In genomic region chr12:108287011-108287410, GRCm38 (mm10) we compare ENCODE assay signal across 25 mouse cellular contexts. TPM values are rescaled to one million over a fixed set of nuclear protein-coding genes. Genes with fewer than 3 reads are reported as not detected.
DNase-seq lines count a peak whose midpoint lies in the region; ATAC-seq lines count a peak whose summit lies in the region.
"Had no signal": no experiment of that assay in that cellular context is flagged by ENCODE, and none has a peak within 500 bp of the region (broad histone marks: within the 10 kb centered on the region; RNA-seq: fewer than 3 reads in every experiment).

No protein-coding gene starts in this region.

- H3K27ac ChIP-seq in hindbrain, embryonic 10.5 days, result peak overlapping the region; percentile 35; the same call in 1 of the 2 replicates
- no peak overlapping the region for H3K27ac ChIP-seq in hindbrain, embryonic 14.5 days
- H3K27ac ChIP-seq in intestine, embryonic 16.5 days (ENCODE audit: low read length), result no peak overlapping the region
- H3K27ac ChIP-seq: embryonic facial prominence, embryonic 15.5 days; gastrocnemius, adult 2 months; hindbrain, postnatal 0 days had no signal

- H3K36me3 ChIP-seq in hindbrain, embryonic 10.5 days, result no peaks in the 10 kb centered on the region
- no peaks in the 10 kb centered on the region for H3K36me3 ChIP-seq in hindbrain, embryonic 14.5 days (replicated peaks; ENCODE audit: control insufficient read depth, insufficient read depth)
- H3K36me3 ChIP-seq in intestine, embryonic 16.5 days (ENCODE audit: control insufficient read depth, insufficient read depth, low read length), result no peaks in the 10 kb centered on the region
- H3K36me3 ChIP-seq: embryonic facial prominence, embryonic 12.5 days; embryonic facial prominence, embryonic 15.5 days; hindbrain, embryonic 13.5 days had no signal

- no peak overlapping the region for H3K9ac ChIP-seq in hindbrain, embryonic 14.5 days
- no peak overlapping the region for H3K9ac ChIP-seq in intestine, embryonic 16.5 days (ENCODE audit: low read depth, low read length)
- H3K9ac ChIP-seq: embryonic facial prominence, embryonic 12.5 days; embryonic facial prominence, embryonic 15.5 days; forebrain, postnatal 0 days; hindbrain, embryonic 13.5 days had no signal

- ATAC-seq in cerebellum, adult (ENCODE audit: insufficient number of reproducible peaks, low FRiP score, low TSS enrichment), result peak; percentile 67; the same call in 1 of the 2 replicates
- ATAC-seq in hindbrain, embryonic 14.5 days (ENCODE audit: low FRiP score), result no peak
- no peak for ATAC-seq in intestine, embryonic 16.5 days
- ATAC-seq: forebrain, embryonic 14.5 days; forebrain, postnatal 0 days; hindbrain, postnatal 0 days; inflammation-experienced regulatory T-cells, adult 6 months; intestine, postnatal 0 days had no signal

- H3K4me3 ChIP-seq in hindbrain, embryonic 10.5 days, result no peak overlapping the region
- no peak overlapping the region for H3K4me3 ChIP-seq in hindbrain, embryonic 14.5 days (replicated peaks; ENCODE audit: low read length)
- no peak overlapping the region for H3K4me3 ChIP-seq in intestine, embryonic 16.5 days (ENCODE audit: low read length)
- H3K4me3 ChIP-seq: embryonic facial prominence, embryonic 12.5 days; embryonic facial prominence, embryonic 15.5 days; gastrocnemius, adult 2 months; hindbrain, embryonic 13.5 days had no signal

- no peaks in the 10 kb centered on the region for H3K9me3 ChIP-seq in hindbrain, embryonic 10.5 days
- H3K9me3 ChIP-seq in hindbrain, embryonic 14.5 days (ENCODE audit: control insufficient read depth, low read length), result no peaks in the 10 kb centered on the region
- H3K9me3 ChIP-seq in intestine, embryonic 16.5 days (ENCODE audit: control insufficient read depth, low read length), result no peaks in the 10 kb centered on the region
- H3K9me3 ChIP-seq: embryonic facial prominence, embryonic 12.5 days; embryonic facial prominence, embryonic 15.5 days; hindbrain, embryonic 13.5 days had no signal

- DNase-seq in cerebellum, adult 11 months, result no peak
- no peak for DNase-seq in hindbrain, embryonic 10.5 days (ENCODE audit: low spot score)
- no peak for DNase-seq in hindbrain, embryonic 14.5 days (ENCODE audit: low spot score)
- peak; percentile 81 to 85 for DNase-seq in cerebellum, postnatal 10 days
- peak; percentile 47 to 63 for DNase-seq in cerebellum, postnatal 36 days
- no peak for DNase-seq in adrenal gland, adult 18-20 months (ENCODE audit: low spot score in 2 of 2)
- DNase-seq: adrenal gland, adult 2 months; adrenal gland, postnatal 14 days; forebrain, postnatal 0 days; gastrocnemius, adult 2 months; gastrocnemius, postnatal 14 days; heart, adult 11 months; kidney, adult 2 months had no signal

- no peak overlapping the region for H3K4me2 ChIP-seq in hindbrain, embryonic 14.5 days (replicated peaks)
- H3K4me2 ChIP-seq in intestine, embryonic 16.5 days (ENCODE audit: low read depth, low read length), result no peak overlapping the region
- H3K4me2 ChIP-seq: embryonic facial prominence, embryonic 12.5 days; embryonic facial prominence, embryonic 15.5 days; heart, embryonic 11.5 days; hindbrain, embryonic 13.5 days had no signal

- 0 out of 2 replicates have a peak, but pooled peaks cover 2% of the 10 kb centered on the region for H3K27me3 ChIP-seq in hindbrain, embryonic 10.5 days (ENCODE audit: insufficient read depth, poor library complexity, severe bottlenecking)
- no peaks in the 10 kb centered on the region for H3K27me3 ChIP-seq in hindbrain, embryonic 14.5 days (ENCODE audit: control insufficient read depth, insufficient read depth, low read length)
- no peaks in the 10 kb centered on the region for H3K27me3 ChIP-seq in intestine, embryonic 16.5 days (replicated peaks; ENCODE audit: control insufficient read depth, insufficient read depth, low read length)
- H3K27me3 ChIP-seq: embryonic facial prominence, embryonic 15.5 days had no signal

- WGBS in hindbrain, embryonic 10.5 days, result 93% methylated on average over 8 of the region's 8 CpGs
- WGBS in hindbrain, embryonic 14.5 days, result 93% methylated on average over 8 of the region's 8 CpGs
- WGBS in intestine, embryonic 16.5 days, result 93% methylated on average over 8 of the region's 8 CpGs

- H3K4me1 ChIP-seq in hindbrain, embryonic 10.5 days (replicated peaks), result peaks cover 43% of the 10 kb centered on the region
- peaks cover 15% of the 10 kb centered on the region for H3K4me1 ChIP-seq in hindbrain, embryonic 14.5 days (replicated peaks; ENCODE audit: control insufficient read depth, insufficient read depth, low read length)
- peaks cover 8% of the 10 kb centered on the region for H3K4me1 ChIP-seq in intestine, embryonic 16.5 days (ENCODE audit: control insufficient read depth, insufficient read depth, low read length)

RNA-seq across cellular contexts. Expression of gene Ccdc85c, which starts 11.8 kb away (rescaled TPM):
- 14.3 and 16.0 TPM in 2 replicates for polyA plus RNA-seq in hindbrain, embryonic 10.5 days (2016; fragmentation: Nextera tagmentation; extraction: Ambion mirVana)
- polyA plus RNA-seq in hindbrain, embryonic 14.5 days (2014; fragmentation: Nextera tagmentation; extraction: Ambion mirVana), result 13.9 and 16.5 TPM in 2 replicates
- 4.8 and 7.1 TPM in 2 replicates for polyA plus RNA-seq in intestine, embryonic 16.5 days (2015; fragmentation: Nextera tagmentation; extraction: Ambion mirVana)
- 10 to 100 TPM; 21.3 to 22.9 TPM for total RNA-seq in adrenal gland, adult 18-20 months (2021)

RNA-seq across cellular contexts. Expression of gene Hhipl1, which starts 19.1 kb away (rescaled TPM):
- 3.0 and 3.2 TPM in 2 replicates for polyA plus RNA-seq in hindbrain, embryonic 10.5 days (2016; fragmentation: Nextera tagmentation; extraction: Ambion mirVana)
- polyA plus RNA-seq in hindbrain, embryonic 14.5 days (2014; fragmentation: Nextera tagmentation; extraction: Ambion mirVana), result 1.8 and 1.9 TPM in 2 replicates
- 0.43 and 0.53 TPM in 2 replicates for polyA plus RNA-seq in intestine, embryonic 16.5 days (2015; fragmentation: Nextera tagmentation; extraction: Ambion mirVana)
- total RNA-seq in adrenal gland, adult 18-20 months (2021), result 1 to 10 TPM in 1 of 2 experiments, under 1 TPM in 1; 0.89 to 1.4 TPM
- total RNA-seq: common myeloid progenitor, adult 5-6 weeks; hematopoietic stem cell, adult 5-6 weeks had no signal
- polyA plus RNA-seq: inflammation-experienced regulatory T-cells, adult 6 months had no signal

RNA-seq across cellular contexts. Expression of gene Cyp46a1, which starts 47.2 kb away (rescaled TPM):
- polyA plus RNA-seq in hindbrain, embryonic 10.5 days (2016; fragmentation: Nextera tagmentation; extraction: Ambion mirVana), result 17.8 and 19.1 TPM in 2 replicates
- 22.7 and 23.5 TPM in 2 replicates for polyA plus RNA-seq in hindbrain, embryonic 14.5 days (2014; fragmentation: Nextera tagmentation; extraction: Ambion mirVana)
- 3.8 and 4.6 TPM in 2 replicates for polyA plus RNA-seq in intestine, embryonic 16.5 days (2015; fragmentation: Nextera tagmentation; extraction: Ambion mirVana)
- total RNA-seq in adrenal gland, adult 18-20 months (2021), result 1 to 10 TPM; 1.7 to 2.1 TPM
- total RNA-seq: common myeloid progenitor, adult 5-6 weeks had no signal
- polyA plus RNA-seq: inflammation-experienced regulatory T-cells, adult 6 months had no signal

Comparison
In these comparisons a context has a peak if more than half of its experiments do, and no peak if none do; other contexts are left out.
1. DNase-seq: peak in cerebellum, postnatal 10 days (2 of 2) and cerebellum, postnatal 36 days (2 of 2); none in cerebellum, adult 11 months (single experiment), hindbrain, embryonic 10.5 days (single experiment), hindbrain, embryonic 14.5 days (single experiment) and adrenal gland, adult 18-20 months (0 of 2).